Mouse (Mus musculus): ENCODE data around the gene Pi4k2a. TPM values are rescaled to one million over a fixed set of nuclear protein-coding genes. Genes with fewer than 3 reads are reported as not detected.

Pi4k2a gene
- total and polyA plus RNA-seq, 3 experiments = 7.0 to 23.9 (median 10.0) TPM

DNA sequence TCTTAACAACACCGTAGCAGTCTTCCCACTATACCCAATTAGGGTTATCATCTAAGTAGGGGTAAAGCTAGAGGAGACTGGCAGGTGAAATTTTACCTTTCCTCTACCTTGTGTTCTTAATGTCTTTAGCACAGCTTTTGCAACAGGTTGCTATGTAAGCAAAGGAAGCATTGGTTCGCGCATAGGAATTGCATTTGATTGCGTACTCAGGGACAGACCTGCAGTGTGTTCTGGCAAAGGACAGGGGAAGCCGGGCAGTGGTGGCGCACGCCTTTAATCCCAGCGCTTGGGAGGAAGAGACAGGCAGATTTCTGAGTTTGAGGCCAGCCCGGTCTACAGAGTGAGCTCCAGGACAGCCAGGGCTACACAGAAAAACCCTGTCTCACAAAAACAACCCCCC lies 27.9 kb downstream of the Pi4k2a start:
- Histone ChIP-seq H3K36me3 (replicated peaks in 1 of 2; ENCODE audit: control insufficient read depth in 1 of 2, insufficient read depth in 1 of 2, low read length in 1 of 2) (peaks cover 45 to 91% of the 10 kb centered on the region in 2 experiments), H3K27ac (ENCODE audit: insufficient read depth, low read depth) (no peak overlapping the region)
- in situ Hi-C loops (cut with MboI; ENCODE audit: low pct_ligation_motif_present, low pct_unique_long_range_greater_than_20kb, low sequenced_read_pairs) = no loop called here

DNA sequence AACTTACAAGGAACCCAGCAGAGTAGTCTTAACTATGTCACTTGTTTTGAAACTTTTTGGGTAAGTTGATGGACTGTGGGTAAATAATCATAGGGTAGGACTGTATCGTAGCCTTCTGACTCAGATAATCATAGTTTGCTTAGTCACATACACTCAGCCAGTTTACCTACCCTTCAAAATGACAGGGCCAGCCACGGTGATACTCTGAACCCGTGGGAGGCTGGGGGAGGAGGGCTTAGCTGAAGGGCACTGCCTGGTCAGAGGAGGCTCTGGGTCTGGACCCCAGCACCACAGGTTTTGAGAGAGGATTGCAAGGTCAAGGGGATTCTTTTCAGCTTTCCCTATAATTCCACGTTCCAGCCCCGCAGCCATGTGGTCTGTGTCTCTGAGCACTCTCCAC lies 28.3 kb downstream of the Pi4k2a start:
- H3K27me3 ChIP-seq (replicated peaks) = no peaks in the 10 kb centered on the region
- H3K27ac ChIP-seq (ENCODE audit: insufficient read depth, low read depth) = no peak overlapping the region
- in situ Hi-C loops (cut with MboI; ENCODE audit: low pct_ligation_motif_present, low pct_unique_long_range_greater_than_20kb, low sequenced_read_pairs) = no loop called here

More for the DNA sequence above, 27.9 kb downstream of the Pi4k2a start:
- H3K79me2 ChIP-seq (replicated peaks; ENCODE audit: control insufficient read depth, extremely low read depth, insufficient read depth, poor library complexity, severe bottlenecking) = no peaks in the 10 kb centered on the region
- dilution Hi-C loops (cut with MboI; ENCODE audit: extremely low pct_ligation_motif_present, extremely low pct_unique_long_range_greater_than_20kb, low sequenced_read_pairs) = no loop called here
- no peak for DNase-seq (ENCODE audit: extremely low read depth)
- H3K4me1 ChIP-seq (ENCODE audit: control insufficient read depth in 1 of 2, insufficient read depth in 2 of 2) = peaks cover 0 to 4% of the 10 kb centered on the region in 2 experiments; a peak in 3 of 4 replicates
- H3K9me3 ChIP-seq (replicated peaks; ENCODE audit: low read length) = no peaks in the 10 kb centered on the region
- no peak overlapping the region for H3K9ac ChIP-seq (ENCODE audit: insufficient read depth, low read depth)
- H3K4me3 ChIP-seq (replicated peaks in 1 of 3; ENCODE audit: low read depth in 2 of 3, low read length in 2 of 3, poor library complexity in 1 of 3) = no peak overlapping the region
- no peak for TF ChIP-seq USF2 (conservative IDR thresholded peaks at IDR 0.05; ENCODE audit: low read depth, low read length)
- TF ChIP-seq CTCF (conservative IDR thresholded peaks at IDR 0.05 in 1 of 2, IDR thresholded peaks at IDR 0.05 in 1 of 2; ENCODE audit: low read depth in 2 of 2, low read length in 2 of 2) = no peak
- no peak for TF ChIP-seq MEF2A (IDR thresholded peaks at IDR 0.05; ENCODE audit: borderline replicate concordance, low read depth, low read length)
- TF ChIP-seq CHD2 (IDR thresholded peaks at IDR 0.05; ENCODE audit: low read length) = no peak
- TF ChIP-seq NELFE (IDR thresholded peaks at IDR 0.05; ENCODE audit: low read depth, low read length) = no peak
- TF ChIP-seq TBP (conservative IDR thresholded peaks at IDR 0.05; ENCODE audit: low read depth, low read length) = no peak
- no peak for TF ChIP-seq SIN3A (IDR thresholded peaks at IDR 0.05; ENCODE audit: low read length)
- TF ChIP-seq MAZ (IDR thresholded peaks at IDR 0.05; ENCODE audit: low read depth, low read length) = no peak
- no peak for TF ChIP-seq HCFC1 (IDR thresholded peaks at IDR 0.05; ENCODE audit: low read depth, low read length)
- no peak for TF ChIP-seq TCF12 (IDR thresholded peaks at IDR 0.05; ENCODE audit: low read depth, low read length)
- no peak for TF ChIP-seq PAX5 (IDR thresholded peaks at IDR 0.05; ENCODE audit: low read length)
- no peaks in the 10 kb centered on the region for H3K27me3 ChIP-seq (replicated peaks)
- no peak overlapping the region for H3K4me2 ChIP-seq (ENCODE audit: insufficient read depth, low read depth, poor library complexity, severe bottlenecking)

DNA sequence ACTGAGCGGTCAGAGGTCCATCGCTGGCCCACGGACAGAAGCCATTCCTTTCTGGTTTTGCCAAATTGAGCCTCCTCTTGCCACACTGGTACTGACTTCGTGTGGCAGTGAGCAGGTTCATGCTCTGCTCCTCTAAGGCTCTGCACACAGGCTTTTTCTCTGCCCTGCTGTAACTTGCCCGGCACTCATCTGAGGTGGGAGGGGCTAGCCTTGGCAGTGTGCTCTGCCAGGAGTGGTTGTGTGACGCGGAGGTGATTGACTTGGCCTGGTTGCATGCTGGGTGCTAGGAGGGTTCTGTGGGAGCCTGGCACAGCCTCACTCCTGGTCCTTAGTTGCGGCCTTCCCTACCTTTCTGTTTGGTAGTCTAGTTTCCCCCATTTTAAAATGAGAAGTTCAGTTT lies 30.2 kb downstream of the Pi4k2a start:
- no peaks in the 10 kb centered on the region for H3K79me2 ChIP-seq (replicated peaks; ENCODE audit: control insufficient read depth, extremely low read depth, insufficient read depth, poor library complexity, severe bottlenecking)
- H3K4me1 ChIP-seq (ENCODE audit: control insufficient read depth in 1 of 2, insufficient read depth in 2 of 2) = peaks cover 0 to 6% of the 10 kb centered on the region in 2 experiments; a peak in 3 of 4 replicates
- no peak overlapping the region for H3K9ac ChIP-seq (ENCODE audit: insufficient read depth, low read depth)
- no peaks in the 10 kb centered on the region for H3K27me3 ChIP-seq (replicated peaks)
- H3K27ac ChIP-seq (ENCODE audit: insufficient read depth, low read depth) = no peak overlapping the region
- dilution Hi-C loops (cut with MboI; ENCODE audit: extremely low pct_ligation_motif_present, extremely low pct_unique_long_range_greater_than_20kb, low sequenced_read_pairs) (no loop called here), in situ Hi-C loops (cut with MboI; ENCODE audit: low pct_ligation_motif_present, low pct_unique_long_range_greater_than_20kb, low sequenced_read_pairs) (no loop called here)
- H3K4me2 ChIP-seq (ENCODE audit: insufficient read depth, low read depth, poor library complexity, severe bottlenecking) = no peak overlapping the region
- H3K36me3 ChIP-seq (replicated peaks in 1 of 2; ENCODE audit: control insufficient read depth in 1 of 2, insufficient read depth in 1 of 2, low read length in 1 of 2) = peaks cover 45 to 94% of the 10 kb centered on the region in 2 experiments
- no peaks in the 10 kb centered on the region for H3K9me3 ChIP-seq (replicated peaks; ENCODE audit: low read length)
- TF ChIP-seq ELF1 (IDR thresholded peaks at IDR 0.05; ENCODE audit: low read depth, low read length) (no peak), ZKSCAN1 (IDR thresholded peaks at IDR 0.05; ENCODE audit: borderline replicate concordance, low read depth, low read length) (no peak), BHLHE40 (IDR thresholded peaks at IDR 0.05; ENCODE audit: low read depth, low read length) (no peak), RAD21 (IDR thresholded peaks at IDR 0.05; ENCODE audit: low read depth, low read length) (no peak), ZC3H11A (IDR thresholded peaks at IDR 0.05; ENCODE audit: low read depth, low read length) (no peak), MAZ (IDR thresholded peaks at IDR 0.05; ENCODE audit: low read depth, low read length) (no peak), KAT2A (IDR thresholded peaks at IDR 0.05; ENCODE audit: insufficient replicate concordance, low read length) (no peak)
- no peak for DNase-seq (ENCODE audit: extremely low read depth)
- H3K4me3 ChIP-seq (replicated peaks in 1 of 3; ENCODE audit: low read depth in 2 of 3, low read length in 2 of 3, poor library complexity in 1 of 3) = no peak overlapping the region

More for the DNA sequence above, 28.3 kb downstream of the Pi4k2a start:
- no peak for DNase-seq (ENCODE audit: extremely low read depth)
- Histone ChIP-seq H3K36me3 (replicated peaks in 1 of 2; ENCODE audit: control insufficient read depth in 1 of 2, insufficient read depth in 1 of 2, low read length in 1 of 2) (peaks cover 46 to 91% of the 10 kb centered on the region in 2 experiments), H3K79me2 (replicated peaks; ENCODE audit: control insufficient read depth, extremely low read depth, insufficient read depth, poor library complexity, severe bottlenecking) (no peaks in the 10 kb centered on the region), H3K9me3 (replicated peaks; ENCODE audit: low read length) (no peaks in the 10 kb centered on the region), H3K4me2 (ENCODE audit: insufficient read depth, low read depth, poor library complexity, severe bottlenecking) (no peak overlapping the region), H3K4me3 (replicated peaks in 1 of 3; ENCODE audit: low read depth in 2 of 3, low read length in 2 of 3, poor library complexity in 1 of 3) (no peak overlapping the region), H3K9ac (ENCODE audit: insufficient read depth, low read depth) (no peak overlapping the region), H3K4me1 (ENCODE audit: control insufficient read depth in 1 of 2, insufficient read depth in 2 of 2) (peaks cover 0 to 6% of the 10 kb centered on the region in 2 experiments; a peak in 3 of 4 replicates)
- dilution Hi-C loops (cut with MboI; ENCODE audit: extremely low pct_ligation_motif_present, extremely low pct_unique_long_range_greater_than_20kb, low sequenced_read_pairs) = no loop called here
- TF ChIP-seq USF2 (conservative IDR thresholded peaks at IDR 0.05; ENCODE audit: low read depth, low read length) = no peak
- TF ChIP-seq MAFK (IDR thresholded peaks at IDR 0.05; ENCODE audit: insufficient replicate concordance, low read length) = no peak
- no peak for TF ChIP-seq ELF1 (IDR thresholded peaks at IDR 0.05; ENCODE audit: low read depth, low read length)
- TF ChIP-seq TCF12 (IDR thresholded peaks at IDR 0.05; ENCODE audit: low read depth, low read length) = no peak
- TF ChIP-seq ZKSCAN1 (IDR thresholded peaks at IDR 0.05; ENCODE audit: borderline replicate concordance, low read depth, low read length) = no peak
- no peak for TF ChIP-seq IRF4 (IDR thresholded peaks at IDR 0.05; ENCODE audit: low read depth, low read length)
- TF ChIP-seq RAD21 (IDR thresholded peaks at IDR 0.05; ENCODE audit: low read depth, low read length) = no peak
- no peak for TF ChIP-seq USF1 (IDR thresholded peaks at IDR 0.05; ENCODE audit: low read depth, low read length)
